Mouse (Mus musculus) heart, postnatal 25 days (tissue): Measurements from ENCODE around the gene AU021092. TPM values are rescaled to one million over a fixed set of nuclear protein-coding genes. Genes with fewer than 3 reads are reported as not detected.
"Not testable (repeated sequence)": the region's sequence is repeated elsewhere in the genome, so short reads cannot be mapped to it uniquely, and the experiment has no call there.

Experiments used
- DNase-seq: peaks from one replicate; pipeline ENCODE4 v3.0.0; 2022; ENCODE audit warnings: low spot score
- intact Hi-C: fragments of 180-260 bp; cut with DNase I; formaldehyde crosslinking; loops from one replicate; pipeline ENCODE4 v1.15.1; 2025
- total RNA-seq, 2 experiments: library from RNA; stranded (reverse); gene quantifications; 2 replicates each; pipeline ENCODE4 v1.2.3; 2021

The AU021092 gene
- total RNA-seq = 10 to 100 TPM; 19.3 to 22.8 TPM

DNA sequence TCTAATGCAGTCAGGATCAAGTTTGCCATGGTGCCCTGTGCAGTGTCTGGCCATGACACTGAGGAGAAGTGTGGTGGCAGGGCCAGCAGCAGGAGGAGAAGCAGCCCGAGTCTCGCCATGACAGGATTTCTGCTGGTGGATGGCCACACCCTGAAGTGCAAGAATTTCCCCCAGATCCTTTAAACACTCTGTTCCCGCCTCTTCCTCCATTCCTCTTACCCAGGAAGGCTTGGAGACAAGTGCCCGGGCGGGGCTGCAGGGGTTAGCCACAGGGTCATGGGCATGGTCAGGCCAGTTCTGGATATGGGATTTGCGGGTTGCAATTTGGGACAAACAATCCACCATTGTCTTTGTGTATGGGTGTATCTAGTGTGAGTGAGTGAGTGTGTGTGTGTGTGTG is at the start of gene AU021092:
TSS of gene AU021092 (minus strand) at position 160 of the 400 bp plus-strand sequence.
- intact Hi-C loops = no loop called here
- DNase-seq = no peak

GRCm38 (mm10) chr16:5271411-5272035 is 49.4 kb upstream of the AU021092 start:
- no peak for DNase-seq
- intact Hi-C loops = no loop called here

- intact Hi-C loops = no loop called here
Observed at GRCm38 (mm10) chr16:5263926-5264325, 41.8 kb upstream of the AU021092 start.

DNA sequence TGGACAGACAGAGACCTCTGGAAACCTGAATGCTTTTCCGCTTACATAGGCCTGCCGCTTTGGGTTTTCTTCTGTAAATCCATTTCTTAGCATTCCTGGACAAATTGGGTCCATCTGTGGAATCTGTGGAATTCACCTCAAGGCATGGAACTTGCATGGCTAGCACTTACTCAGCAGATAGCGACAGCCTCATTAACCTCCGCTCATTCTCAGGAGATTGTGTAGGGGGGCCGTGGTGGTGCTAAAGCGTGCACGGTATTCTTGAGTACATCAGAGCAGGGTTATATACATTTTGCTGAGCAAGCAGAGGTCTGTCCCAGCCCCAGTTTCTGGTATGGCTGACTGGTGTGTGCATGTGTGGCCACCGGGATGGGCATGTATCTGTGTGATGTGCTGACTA is 41.1 kb upstream of the AU021092 start:
- intact Hi-C loops = no loop called here
- DNase-seq = no peak

More at GRCm38 (mm10) chr16:5263926-5264325, 41.8 kb upstream of the AU021092 start:
- no peak for DNase-seq

DNA sequence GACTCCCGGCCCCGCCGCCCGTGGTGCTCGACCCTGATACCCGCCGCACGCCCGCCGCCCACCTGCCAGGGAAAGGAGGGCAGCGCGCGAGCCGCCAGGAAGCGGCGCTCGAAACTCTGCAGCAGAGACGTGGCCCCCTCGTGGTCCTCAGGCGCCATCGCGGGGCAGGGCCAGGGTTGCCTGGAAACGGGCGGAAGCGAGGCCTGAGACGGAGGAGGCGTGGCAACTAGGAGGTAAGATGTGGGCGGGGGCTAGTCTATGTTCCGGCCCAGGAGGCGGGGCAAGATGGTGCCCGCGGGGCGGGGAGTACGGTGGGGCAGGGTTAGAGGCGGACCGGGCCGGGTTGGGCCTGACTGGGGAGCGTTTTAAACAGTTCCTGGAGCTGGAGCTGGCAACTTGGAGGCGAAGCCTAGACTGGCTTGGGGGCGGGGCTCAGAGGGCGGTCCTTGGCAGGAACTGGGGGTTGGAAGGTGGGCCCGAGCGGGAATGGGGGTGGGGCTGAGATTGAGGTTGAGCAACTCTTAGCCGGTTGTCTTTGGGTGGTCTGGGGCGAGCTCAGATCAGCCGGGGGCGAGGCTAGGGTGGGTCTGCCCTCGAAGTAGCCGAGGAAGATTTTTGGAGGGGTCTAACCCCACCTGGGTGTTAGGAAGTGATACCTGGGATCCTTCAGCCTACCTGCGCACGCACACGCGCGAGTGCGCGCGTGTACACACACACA is 33.8 kb upstream of the AU021092 start, which contains the start of gene Eef2kmt:
TSS of gene Eef2kmt (minus strand) at position 205 of the 718 bp plus-strand sequence.
- DNase-seq = peak; percentile 99
- intact Hi-C loops = loop anchor here (2.0 kb wide), 1 partner anchor 53 kb away; no protein-coding TSS in a partner anchor

- DNase-seq = no peak
- intact Hi-C loops = loop anchor here (2.0 kb wide), 1 partner anchor 52 kb away; no protein-coding TSS in a partner anchor
Observed at GRCm38 (mm10) chr16:5255081-5255740, 33.1 kb upstream of the AU021092 start.

- DNase-seq = peak; percentile 49
- intact Hi-C loops = loop anchor here (2.0 kb wide), 1 partner anchor 52 kb away; no protein-coding TSS in a partner anchor
Observed at GRCm38 (mm10) chr16:5254346-5255025, 32.4 kb upstream of the AU021092 start.

DNA sequence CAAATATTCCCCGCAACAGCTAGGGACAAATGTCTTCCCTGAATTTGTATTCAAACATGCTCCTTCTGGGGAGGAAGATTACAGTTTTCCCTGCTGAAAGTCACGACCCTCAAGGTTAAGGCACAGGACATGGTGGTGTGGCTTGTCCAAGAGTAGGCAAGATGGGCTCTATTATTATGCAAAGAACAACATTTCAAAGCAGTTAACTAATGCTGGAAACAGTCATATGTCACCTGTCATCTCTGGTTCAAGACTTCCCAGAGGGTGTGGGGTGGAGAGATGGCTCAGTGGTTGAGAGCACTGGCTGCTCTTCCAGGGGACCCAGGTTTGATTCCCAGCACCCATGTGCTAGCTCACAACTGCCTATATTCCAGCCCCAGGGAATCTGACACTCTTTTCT is 30.2 kb upstream of the AU021092 start:
- no peak for DNase-seq
- intact Hi-C loops = no loop called here

GRCm38 (mm10) chr16:5250891-5251290 is 28.8 kb upstream of the AU021092 start:
- intact Hi-C loops = no loop called here
- no peak for DNase-seq

DNA sequence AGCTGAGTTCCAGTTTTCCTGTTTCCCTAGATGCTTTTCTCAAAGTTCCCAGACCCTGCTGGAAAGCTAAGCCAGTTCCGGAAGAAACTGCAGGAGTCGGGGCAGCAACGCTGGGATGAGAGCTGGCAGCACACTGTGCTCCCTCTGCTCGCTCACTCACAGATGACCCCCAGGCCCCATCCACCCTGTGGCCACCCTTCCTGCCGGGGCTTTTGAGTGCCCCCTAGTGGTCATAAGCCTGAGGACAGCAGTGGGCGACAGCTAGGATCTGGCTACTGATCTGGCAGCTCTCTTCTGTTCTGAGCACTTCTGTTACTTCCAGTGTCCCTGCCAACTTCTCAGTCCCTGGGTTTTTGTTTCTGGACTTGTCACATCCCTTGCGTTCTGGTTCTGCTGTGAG is 22.3 kb upstream of the AU021092 start:
- intact Hi-C loops = loop anchor here (1.0 kb wide), 1 partner anchor 42 kb away; no protein-coding TSS in a partner anchor
- peak; percentile 52 for DNase-seq

DNA sequence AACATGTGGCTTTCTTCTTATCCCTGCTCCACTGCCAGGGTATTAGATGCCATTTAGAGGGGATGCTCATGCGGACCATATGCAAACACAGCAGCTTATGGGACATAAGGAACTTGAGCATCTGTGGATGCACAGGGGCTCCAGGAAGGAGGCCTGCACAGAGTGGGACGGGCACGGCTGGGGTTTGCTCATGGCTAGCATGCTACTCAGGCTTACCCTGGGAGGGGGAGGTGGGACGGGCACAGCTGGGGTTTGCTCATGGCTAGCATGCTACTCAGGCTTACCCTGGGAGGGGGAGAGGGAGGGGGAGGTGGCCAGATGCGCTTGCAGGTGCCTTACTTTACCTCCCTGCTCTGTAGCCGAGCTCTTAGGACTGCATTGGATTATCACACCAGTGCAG is 20.8 kb upstream of the AU021092 start:
- DNase-seq = no peak
- intact Hi-C loops = loop anchor here (2.0 kb wide), 1 partner anchor 22 kb away; no protein-coding TSS in a partner anchor

GRCm38 (mm10) chr16:5242355-5242754 is 20.3 kb upstream of the AU021092 start:
- intact Hi-C loops = loop anchor here (2.0 kb wide), 1 partner anchor 22 kb away; no protein-coding TSS in a partner anchor

DNA sequence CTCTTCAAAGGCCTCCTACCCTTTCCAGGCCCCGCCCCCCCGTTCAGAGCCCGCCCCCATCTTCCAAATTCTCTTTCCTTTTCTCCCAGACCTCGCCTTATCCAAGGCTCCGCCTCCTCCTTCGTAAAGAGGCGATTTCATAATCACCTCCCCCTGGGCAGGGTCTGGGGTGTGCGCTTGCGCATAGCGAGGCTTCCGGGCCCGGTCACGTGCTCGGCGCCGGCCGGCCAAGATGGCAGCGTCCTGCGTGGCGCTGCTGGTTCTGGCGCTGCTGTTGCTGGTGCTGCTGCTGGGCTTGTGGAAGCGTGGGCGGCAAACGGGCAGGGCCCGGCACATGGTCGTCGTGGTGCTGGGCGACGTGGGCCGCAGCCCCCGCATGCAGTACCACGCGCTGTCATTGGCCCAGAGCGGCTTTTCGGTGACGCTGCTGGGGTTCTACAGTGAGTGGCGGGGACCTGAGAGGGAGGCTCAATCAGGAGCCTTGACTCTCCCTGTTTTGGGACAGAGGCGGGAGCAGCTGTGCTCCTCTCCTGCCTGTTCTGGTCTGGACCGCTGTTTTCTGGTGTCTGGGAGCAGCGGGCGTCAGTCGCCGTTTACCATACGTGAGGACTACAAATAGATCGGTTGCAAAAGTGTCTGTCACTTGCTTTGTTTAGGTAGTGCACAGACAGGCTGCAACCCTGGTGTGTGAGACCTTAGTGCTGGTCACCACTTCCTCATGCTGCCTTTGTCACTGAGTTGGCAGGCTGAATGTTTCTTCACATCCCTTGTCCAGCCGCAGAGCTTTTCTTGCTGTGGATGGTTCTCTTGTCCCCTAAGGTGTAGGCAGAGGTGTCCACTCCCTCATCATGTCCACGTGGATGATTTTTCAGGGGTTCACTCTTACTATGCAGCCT is 11.6 kb upstream of the AU021092 start, which contains the start of gene Alg1:
TSS of gene Alg1 (plus strand) at position 204 of the 896 bp plus-strand sequence.
- intact Hi-C loops = no loop called here
- peak; percentile 91 for DNase-seq

More at GRCm38 (mm10) chr16:5242355-5242754, 20.3 kb upstream of the AU021092 start:
- DNase-seq = no peak

GRCm38 (mm10) chr16:5232982-5233381 is 10.9 kb upstream of the AU021092 start:
- intact Hi-C loops = no loop called here
- no peak for DNase-seq

GRCm38 (mm10) chr16:5228103-5228502 is 6.0 kb upstream of the AU021092 start:
- intact Hi-C loops, DNase-seq: not testable (repeated sequence)

DNA sequence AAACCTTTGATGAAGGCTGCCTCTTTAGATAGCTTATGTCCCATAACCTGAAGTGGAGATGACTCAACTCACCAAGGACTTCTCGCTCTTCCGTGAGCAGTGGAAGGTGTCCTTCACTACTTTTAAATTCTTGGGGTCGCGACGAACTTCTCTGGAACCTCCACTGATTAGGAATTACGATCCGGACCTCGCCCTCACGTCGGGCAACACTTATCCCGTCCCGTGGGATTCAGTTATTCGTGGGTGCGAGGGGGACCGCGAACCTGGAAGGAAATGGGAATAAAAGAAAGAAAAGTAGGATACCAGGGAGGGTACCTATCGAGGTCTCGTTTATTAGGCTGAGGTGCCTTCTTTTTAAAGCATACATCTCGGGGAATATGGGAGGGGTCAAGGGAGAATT is 5.4 kb upstream of the AU021092 start:
- intact Hi-C loops, DNase-seq: not testable (repeated sequence)

DNA sequence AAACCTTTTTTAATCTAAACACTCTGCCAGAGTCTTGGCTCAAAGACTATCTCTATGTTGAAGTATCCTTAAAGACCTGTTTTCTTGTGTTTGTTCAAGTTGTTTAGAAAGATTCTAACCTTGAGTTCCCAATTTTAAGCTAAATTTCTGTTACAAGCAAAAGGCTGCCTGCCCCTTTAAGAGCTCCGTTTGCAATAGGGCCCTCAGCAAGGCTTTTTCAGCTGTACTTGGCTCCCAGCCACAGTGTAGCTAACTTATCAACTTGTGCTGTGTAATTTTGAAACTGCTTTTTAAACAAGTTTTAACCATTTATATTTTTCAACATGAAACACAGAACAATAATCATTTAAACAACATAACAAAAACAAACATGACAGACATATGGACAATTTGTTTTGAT is 4.4 kb upstream of the AU021092 start:
- DNase-seq, intact Hi-C loops: not testable (repeated sequence)

DNA sequence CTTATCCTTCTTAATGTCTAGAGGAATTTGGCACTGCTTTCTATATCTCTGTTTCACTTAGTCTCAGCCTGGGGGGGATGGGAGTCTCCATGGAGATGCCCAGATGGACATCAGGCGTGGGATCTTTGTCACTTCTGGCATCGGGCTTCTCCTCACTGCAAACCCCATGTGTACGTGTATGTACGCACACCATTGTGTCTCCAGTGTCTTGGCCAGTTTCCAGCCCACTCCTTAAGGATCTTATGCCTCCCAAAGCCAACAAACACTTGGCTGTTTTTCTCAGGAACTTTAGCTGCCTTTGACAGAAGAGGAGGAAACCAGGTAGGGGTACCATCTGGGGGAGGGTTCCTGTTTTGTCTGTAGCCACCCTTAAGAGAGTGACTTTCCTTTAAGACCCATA is 696 bp downstream of the AU021092 start:
- intact Hi-C loops = loop anchor here (2.0 kb wide), 1 partner anchor 21 kb away; no protein-coding TSS in a partner anchor
- no peak for DNase-seq
